Mouse (Mus musculus): ENCODE measurements around the gene Hoxd3. TPM values are rescaled to one million over a fixed set of nuclear protein-coding genes. Genes with fewer than 3 reads are reported as not detected.

Hoxd3 gene
- polyA plus RNA-seq, 1 experiment from 2014 or later: 3.2 TPM

DNA sequence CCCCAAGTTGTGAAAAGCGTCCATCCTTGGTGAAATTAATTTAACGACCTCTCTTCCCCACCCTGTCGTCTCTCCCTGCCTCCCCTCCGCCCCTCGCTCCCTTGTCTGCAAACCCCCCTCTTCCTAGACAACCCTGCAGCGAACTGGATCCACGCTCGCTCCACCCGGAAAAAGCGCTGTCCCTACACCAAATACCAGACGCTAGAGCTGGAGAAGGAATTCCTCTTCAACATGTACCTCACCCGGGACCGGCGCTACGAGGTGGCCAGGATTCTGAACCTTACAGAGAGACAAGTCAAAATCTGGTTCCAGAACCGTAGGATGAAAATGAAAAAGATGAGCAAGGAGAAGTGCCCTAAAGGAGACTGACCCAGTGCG lies 12.7 kb upstream of the Hoxd3 start:
- WGBS: 4% methylated on average over 17 of the region's 17 CpGs
- Histone ChIP-seq H3K4me3 (ENCODE audit: low read depth, low read length) (peak overlapping the region; percentile 45), H3K4me1 (replicated peaks; ENCODE audit: control insufficient read depth, insufficient read depth, low read length) (0 out of 2 replicates have a peak, but pooled peaks cover 2% of the 10 kb centered on the region), H3K27me3 (replicated peaks; ENCODE audit: control insufficient read depth, insufficient read depth, low read length) (peaks cover 98% of the 10 kb centered on the region), H3K36me3 (ENCODE audit: control insufficient read depth, insufficient read depth) (no peaks in the 10 kb centered on the region), H3K9me3 (ENCODE audit: control insufficient read depth) (no peaks in the 10 kb centered on the region), H3K4me2 (replicated peaks; ENCODE audit: low read depth) (peak overlapping the region; percentile 65), H3K27ac (ENCODE audit: low read depth, low read length) (no peak overlapping the region), H3K9ac (ENCODE audit: low read depth, low read length) (no peak overlapping the region; the same call in 1 of the 2 replicates)
- ATAC-seq: no peak
- TF ChIP-seq CTCF (IDR thresholded peaks at IDR 0.05; ENCODE audit: low read depth): no peak

DNA sequence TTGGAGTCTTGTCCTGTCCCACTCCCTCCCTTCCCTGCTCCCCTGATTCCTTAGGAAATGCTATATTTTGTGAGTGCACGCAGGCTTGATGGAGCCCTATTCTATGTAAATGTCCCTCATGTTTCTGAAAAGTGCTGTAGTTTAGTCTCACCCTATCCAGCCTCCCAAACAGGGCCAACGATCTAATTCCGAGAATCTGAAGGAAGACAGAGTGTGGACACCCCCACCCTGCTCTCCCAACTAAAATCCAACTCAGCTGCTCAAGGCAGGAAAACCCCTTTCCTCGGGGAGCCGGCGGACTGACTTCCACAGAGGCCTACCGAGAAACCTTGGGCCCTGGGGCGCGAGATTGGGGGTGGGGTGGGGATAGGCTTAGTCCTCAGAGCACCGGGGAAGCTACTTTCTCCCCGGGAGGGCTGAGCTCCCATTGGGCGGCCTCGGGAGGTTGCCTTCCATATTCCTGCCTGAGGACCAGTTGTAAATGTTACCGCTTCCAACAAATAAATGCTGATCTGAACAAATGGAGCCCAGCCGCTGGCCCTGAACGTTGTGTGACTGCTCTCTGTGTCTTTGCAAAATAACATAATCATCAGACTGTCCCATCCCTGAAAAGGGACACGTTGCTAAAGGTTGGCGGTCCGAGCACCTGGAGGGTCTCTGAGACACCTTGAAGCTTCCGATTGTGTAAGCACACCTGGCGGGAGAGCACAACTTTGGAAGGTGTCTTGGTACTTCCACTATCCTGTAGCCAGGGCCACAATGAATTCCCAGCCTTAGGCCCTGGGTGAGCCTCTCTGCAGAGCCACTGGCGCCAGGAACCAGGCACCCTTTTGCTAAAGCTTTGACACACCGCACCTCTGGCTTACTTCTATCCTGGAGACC lies 11.8 kb upstream of the Hoxd3 start:
- Histone ChIP-seq H3K4me2 (replicated peaks; ENCODE audit: low read depth) (0 out of 2 replicates have a peak overlapping the region, but pooled peaks have one; percentile 3), H3K9me3 (ENCODE audit: control insufficient read depth) (no peaks in the 10 kb centered on the region), H3K36me3 (ENCODE audit: control insufficient read depth, insufficient read depth) (no peaks in the 10 kb centered on the region), H3K4me1 (replicated peaks; ENCODE audit: control insufficient read depth, insufficient read depth, low read length) (0 out of 2 replicates have a peak, but pooled peaks cover 2% of the 10 kb centered on the region), H3K27ac (ENCODE audit: low read depth, low read length) (no peak overlapping the region), H3K27me3 (replicated peaks; ENCODE audit: control insufficient read depth, insufficient read depth, low read length) (peaks cover 98% of the 10 kb centered on the region), H3K9ac (ENCODE audit: low read depth, low read length) (no peak overlapping the region), H3K4me3 (ENCODE audit: low read depth, low read length) (peak overlapping the region; percentile 9; the same call in 1 of the 2 replicates)
- no peak for TF ChIP-seq CTCF (IDR thresholded peaks at IDR 0.05; ENCODE audit: low read depth)
- no peak for ATAC-seq
- WGBS: 15% methylated on average over 23 of the region's 23 CpGs

DNA sequence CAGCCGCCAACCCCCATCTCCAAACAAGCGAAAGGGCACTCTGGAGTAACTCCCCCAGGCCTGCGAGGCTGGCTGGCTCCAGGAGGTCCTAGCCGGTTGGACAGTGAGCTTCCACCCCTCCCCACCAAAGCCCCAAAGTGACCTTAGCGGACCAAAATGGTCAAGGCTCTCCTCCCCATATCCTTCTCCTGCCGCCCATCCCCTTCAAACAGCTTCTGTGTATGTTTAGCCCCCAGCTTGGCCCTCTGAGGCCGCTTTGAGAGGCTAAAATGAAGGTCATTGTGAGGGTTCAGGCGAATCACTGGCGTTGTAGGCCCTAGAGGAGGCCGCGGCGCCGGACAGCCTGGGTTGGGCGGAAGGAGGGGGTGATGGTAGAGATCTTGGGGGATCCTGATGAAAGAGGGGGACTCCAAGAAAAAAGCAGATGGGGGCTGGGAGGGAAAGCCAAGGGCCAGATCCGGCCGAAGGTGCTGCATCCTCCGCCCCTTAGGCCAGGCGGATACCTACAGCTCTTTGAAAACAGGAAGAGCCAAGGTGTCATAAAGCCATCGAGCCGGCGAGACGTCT lies 11.1 kb upstream of the Hoxd3 start:
- H3K4me3 ChIP-seq (ENCODE audit: low read depth, low read length): peak overlapping the region; percentile 9; the same call in 1 of the 2 replicates
- H3K27me3 ChIP-seq (replicated peaks; ENCODE audit: control insufficient read depth, insufficient read depth, low read length): peaks cover 98% of the 10 kb centered on the region
- H3K27ac ChIP-seq (ENCODE audit: low read depth, low read length): no peak overlapping the region
- WGBS: 15% methylated on average over 22 of the region's 22 CpGs
- no peak overlapping the region for H3K4me2 ChIP-seq (replicated peaks; ENCODE audit: low read depth)
- ATAC-seq: no peak
- H3K36me3 ChIP-seq (ENCODE audit: control insufficient read depth, insufficient read depth): no peaks in the 10 kb centered on the region
- H3K9ac ChIP-seq (ENCODE audit: low read depth, low read length): no peak overlapping the region
- H3K4me1 ChIP-seq (replicated peaks; ENCODE audit: control insufficient read depth, insufficient read depth, low read length): 0 out of 2 replicates have a peak, but pooled peaks cover 2% of the 10 kb centered on the region
- TF ChIP-seq CTCF (IDR thresholded peaks at IDR 0.05; ENCODE audit: low read depth): no peak
- H3K9me3 ChIP-seq (ENCODE audit: control insufficient read depth): no peaks in the 10 kb centered on the region

DNA sequence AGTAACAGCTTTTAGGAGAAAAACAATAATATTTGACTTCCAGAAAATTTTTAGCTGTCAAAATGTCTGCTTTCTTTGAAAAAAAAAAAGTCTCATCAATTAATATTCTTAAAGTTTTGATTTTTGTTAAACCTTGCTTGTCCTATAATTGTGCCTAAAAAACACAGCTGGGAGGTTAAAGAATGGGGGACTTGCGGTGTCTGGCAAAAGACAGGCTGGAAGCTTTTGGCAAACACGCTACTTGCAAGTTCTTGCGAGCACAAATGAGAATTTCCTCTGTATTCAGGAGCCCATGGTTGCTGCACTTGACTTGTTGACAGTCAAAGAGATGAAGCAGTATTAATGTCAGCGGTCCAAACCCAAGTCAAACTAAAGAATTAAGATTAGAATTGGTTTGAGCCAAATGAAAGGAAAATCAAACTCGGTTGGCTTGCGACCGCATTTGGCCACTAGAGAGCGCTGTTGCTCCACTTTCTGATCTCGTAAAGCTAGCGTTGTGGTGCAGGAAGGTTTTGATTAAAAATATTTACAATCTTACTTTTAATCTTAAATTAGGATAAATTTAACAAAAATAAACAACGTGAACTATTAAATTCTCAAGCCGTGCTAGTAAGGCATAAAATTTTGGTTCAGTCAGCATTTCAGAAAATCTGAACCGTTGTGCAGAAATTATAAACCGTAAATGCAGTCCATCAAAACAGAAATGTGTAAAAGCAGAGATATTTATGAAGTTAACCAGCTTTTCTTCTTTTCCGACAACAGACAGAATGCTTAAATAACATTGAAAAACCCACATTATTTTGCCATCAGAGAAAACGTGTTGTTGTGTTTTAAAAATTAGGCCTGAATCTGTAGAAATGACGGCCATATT lies 9.5 kb upstream of the Hoxd3 start:
- H3K9me3 ChIP-seq (ENCODE audit: control insufficient read depth): no peaks in the 10 kb centered on the region
- TF ChIP-seq CTCF (IDR thresholded peaks at IDR 0.05; ENCODE audit: low read depth): peak; percentile 90
- H3K4me3 ChIP-seq (ENCODE audit: low read depth, low read length): no peak overlapping the region
- ATAC-seq: no peak
- H3K36me3 ChIP-seq (ENCODE audit: control insufficient read depth, insufficient read depth): no peaks in the 10 kb centered on the region
- H3K4me2 ChIP-seq (replicated peaks; ENCODE audit: low read depth): no peak overlapping the region
- peaks cover 96% of the 10 kb centered on the region for H3K27me3 ChIP-seq (replicated peaks; ENCODE audit: control insufficient read depth, insufficient read depth, low read length)
- 17% methylated on average over 17 of the region's 17 CpGs for WGBS
- 0 out of 2 replicates have a peak, but pooled peaks cover 2% of the 10 kb centered on the region for H3K4me1 ChIP-seq (replicated peaks; ENCODE audit: control insufficient read depth, insufficient read depth, low read length)
- H3K27ac ChIP-seq (ENCODE audit: low read depth, low read length): no peak overlapping the region
- no peak overlapping the region for H3K9ac ChIP-seq (ENCODE audit: low read depth, low read length)

DNA sequence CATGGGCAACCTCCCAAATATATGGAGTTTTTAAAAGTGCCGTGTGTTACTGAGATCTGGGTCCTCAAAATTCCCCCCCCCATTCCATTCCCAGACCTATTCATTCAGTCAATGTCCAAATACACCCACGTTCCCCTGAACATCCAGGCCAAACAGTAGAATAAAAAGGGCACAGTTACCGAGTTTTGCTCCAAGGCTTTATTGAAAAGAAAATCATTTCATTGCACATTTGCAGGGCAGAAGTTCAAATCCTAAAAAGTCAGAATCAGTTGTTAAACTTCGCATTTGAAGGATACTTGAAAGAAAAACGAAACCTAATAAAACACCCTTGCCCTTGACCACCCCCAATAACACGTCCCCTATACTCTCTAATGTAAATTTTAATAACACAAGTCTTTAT lies 8.9 kb upstream of the Hoxd3 start:
- WGBS: 39% methylated on average over 6 of the region's 6 CpGs
- no peak for ATAC-seq
- Histone ChIP-seq H3K36me3 (ENCODE audit: control insufficient read depth, insufficient read depth) (no peaks in the 10 kb centered on the region), H3K9ac (ENCODE audit: low read depth, low read length) (no peak overlapping the region), H3K27me3 (replicated peaks; ENCODE audit: control insufficient read depth, insufficient read depth, low read length) (peaks cover 96% of the 10 kb centered on the region), H3K4me3 (ENCODE audit: low read depth, low read length) (no peak overlapping the region), H3K9me3 (ENCODE audit: control insufficient read depth) (no peaks in the 10 kb centered on the region), H3K27ac (ENCODE audit: low read depth, low read length) (no peak overlapping the region), H3K4me2 (replicated peaks; ENCODE audit: low read depth) (no peak overlapping the region), H3K4me1 (replicated peaks; ENCODE audit: control insufficient read depth, insufficient read depth, low read length) (0 out of 2 replicates have a peak, but pooled peaks cover 2% of the 10 kb centered on the region)
- no peak for TF ChIP-seq CTCF (IDR thresholded peaks at IDR 0.05; ENCODE audit: low read depth)
